Mouse (Mus musculus) cortical plate, adult 2 months (tissue): Measurements from ENCODE around the gene Myo3b. TPM values are rescaled to one million over a fixed set of nuclear protein-coding genes. Genes with fewer than 3 reads are reported as not detected.

Experiments used
- H3K27ac ChIP-seq: fragments of 200-500 bp; 2 replicates; pipeline ENCODE4 v1.5.1; 2012; ENCODE audit warnings: low read length, control low read depth, inconsistent platforms; ENCODE audit not compliant: insufficient read depth
- H3K4me1 ChIP-seq: fragments of 200-500 bp; 2 replicates; pipeline ENCODE4 v1.6.1; 2011; ENCODE audit warnings: low read length; ENCODE audit not compliant: control insufficient read depth, insufficient read depth
- H3K4me3 ChIP-seq: fragments of 200-500 bp; 2 replicates; pipeline ENCODE4 v1.5.1; 2011; ENCODE audit warnings: mild to moderate bottlenecking, low read length, control low read depth; ENCODE audit not compliant: insufficient read depth
- CTCF ChIP-seq: fragments of 200-500 bp; IDR thresholded peaks from 2 replicates; pipeline ENCODE4 v1.5.1; 2011; ENCODE audit warnings: mild to moderate bottlenecking, control low read depth, low read length; ENCODE audit not compliant: insufficient read depth; ENCODE audit errors: extremely low read depth
- POLR2A ChIP-seq: fragments of 200-500 bp; IDR thresholded peaks from 2 replicates; pipeline ENCODE4 v1.6.1; 2011; ENCODE audit warnings: mild to moderate bottlenecking, low read length, control low read depth; ENCODE audit not compliant: insufficient read depth; ENCODE audit errors: extremely low read depth
- polyA plus RNA-seq: library from polyadenylated mRNA; depleted of rRNA; stranded (reverse); fragments of >200 nt; gene quantifications from 2 replicates; pipeline ENCODE4 v1.2.3, GENCODE M21; 2012

The Myo3b gene
- polyA plus RNA-seq, 1 experiment, result 0.44 TPM

GRCm38 (mm10) chr2:70060359-70061345 lies 21.7 kb downstream of the Myo3b start:
- H3K4me1 ChIP-seq, result peaks cover 5% of the 10 kb centered on the region; the same call in 1 of the 2 replicates
- TF ChIP-seq POLR2A (no peak), CTCF (no peak)
- H3K27ac ChIP-seq, result no peak overlapping the region
- no peak overlapping the region for H3K4me3 ChIP-seq

- H3K27ac ChIP-seq, result no peak overlapping the region
- H3K4me3 ChIP-seq, result no peak overlapping the region
- peaks cover 5% of the 10 kb centered on the region; the same call in 1 of the 2 replicates for H3K4me1 ChIP-seq
- TF ChIP-seq POLR2A (no peak), CTCF (no peak)
These were observed 26.2 kb downstream of the Myo3b start for GRCm38 (mm10) chr2:70065116-70065515.

- Histone ChIP-seq H3K4me1 (no peaks in the 10 kb centered on the region), H3K4me3 (no peak overlapping the region), H3K27ac (no peak overlapping the region)
- no peak for TF ChIP-seq POLR2A
- TF ChIP-seq CTCF, result no peak
These were observed 26.9 kb downstream of the Myo3b start for GRCm38 (mm10) chr2:70065729-70066300.

DNA sequence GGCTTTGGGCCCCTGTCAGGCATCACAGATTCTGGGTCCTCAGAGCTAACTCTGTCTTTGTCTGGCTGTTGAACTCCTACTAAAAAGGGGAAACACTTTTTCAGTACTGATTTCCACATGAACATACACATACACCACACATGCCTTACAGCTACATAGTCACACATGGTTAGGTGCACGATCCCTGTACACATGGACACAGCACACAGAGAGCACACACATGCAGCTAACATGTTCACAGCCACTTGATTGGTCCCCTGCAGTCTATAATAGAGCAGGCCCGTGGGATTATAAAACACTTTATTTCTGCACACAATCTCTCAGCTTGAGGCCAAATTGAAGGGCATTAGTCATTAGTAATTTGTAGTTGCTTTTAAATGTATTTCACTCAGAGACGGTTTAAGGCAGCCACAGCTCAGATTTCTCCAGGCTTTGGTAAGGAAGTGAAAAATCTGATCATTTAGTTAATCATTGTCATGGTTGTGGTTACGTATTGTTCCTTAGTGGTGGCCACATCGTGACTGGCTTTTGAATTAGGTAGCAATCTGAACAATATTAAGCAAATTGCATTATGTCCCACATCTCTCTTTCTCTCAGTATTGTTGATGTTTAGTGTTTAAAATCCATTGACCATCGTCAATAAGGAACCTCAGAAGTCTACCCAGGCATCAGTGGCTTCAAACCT lies 27.6 kb downstream of the Myo3b start:
- TF ChIP-seq CTCF, result no peak
- no peak for TF ChIP-seq POLR2A
- no peak overlapping the region for H3K27ac ChIP-seq
- no peak overlapping the region for H3K4me3 ChIP-seq
- no peaks in the 10 kb centered on the region for H3K4me1 ChIP-seq

- no peak overlapping the region for H3K27ac ChIP-seq
- H3K4me1 ChIP-seq, result no peaks in the 10 kb centered on the region
- H3K4me3 ChIP-seq, result no peak overlapping the region
- no peak for TF ChIP-seq POLR2A
- TF ChIP-seq CTCF, result no peak
These were observed 30.9 kb downstream of the Myo3b start for GRCm38 (mm10) chr2:70069861-70070260.

DNA sequence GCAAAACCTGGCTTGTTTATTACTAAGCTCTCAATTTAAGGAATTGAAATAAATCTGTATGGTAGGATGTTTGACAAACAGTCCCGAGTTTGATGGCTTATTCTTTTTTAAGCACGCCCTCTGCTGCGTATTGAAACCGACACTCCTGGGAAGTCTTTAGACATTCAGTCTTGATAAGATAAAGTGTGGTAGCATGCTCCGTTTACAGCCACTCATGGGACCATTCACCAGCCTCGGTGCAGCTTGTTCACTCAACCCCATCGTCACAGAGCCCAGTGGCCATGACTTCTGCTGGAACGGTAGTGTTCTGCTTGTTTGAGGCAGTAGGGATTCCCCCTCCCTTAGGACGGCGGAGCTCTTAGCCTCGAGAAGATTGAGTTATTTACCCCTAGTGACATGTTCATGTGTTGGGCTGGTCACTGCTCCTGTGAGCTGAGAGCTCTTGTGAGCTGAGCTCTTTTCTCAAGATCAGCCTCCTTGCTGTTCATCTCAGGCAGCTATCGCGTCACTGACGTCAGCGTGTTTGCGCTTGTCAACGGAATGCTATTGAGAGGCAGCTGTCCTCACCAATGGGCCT lies 44.6 kb downstream of the Myo3b start:
- no peaks in the 10 kb centered on the region for H3K4me1 ChIP-seq
- no peak overlapping the region for H3K27ac ChIP-seq
- no peak overlapping the region for H3K4me3 ChIP-seq
- TF ChIP-seq CTCF (no peak), POLR2A (no peak)

DNA sequence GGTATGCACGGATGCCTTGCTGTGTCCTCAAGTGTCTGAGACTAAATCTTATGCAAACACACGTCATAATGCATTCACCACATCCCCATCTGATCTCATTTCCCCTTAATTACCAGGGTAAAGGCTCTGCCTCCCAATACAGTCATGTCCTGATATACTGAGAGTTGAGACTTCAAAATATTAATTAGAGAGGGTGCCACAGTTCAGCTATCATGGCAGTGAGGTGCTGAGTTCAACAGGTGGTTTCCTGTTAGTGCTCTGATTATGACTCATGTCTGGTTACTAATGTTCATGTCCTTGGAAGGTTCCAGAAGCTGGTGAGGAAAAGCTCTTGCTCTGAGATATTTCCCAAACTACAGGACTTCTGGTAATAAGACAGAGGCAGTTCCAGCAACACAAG lies 52.3 kb downstream of the Myo3b start:
- H3K4me3 ChIP-seq, result no peak overlapping the region
- TF ChIP-seq POLR2A (no peak), CTCF (no peak)
- H3K27ac ChIP-seq, result no peak overlapping the region
- H3K4me1 ChIP-seq, result no peaks in the 10 kb centered on the region

GRCm38 (mm10) chr2:70091801-70092522 lies 53.0 kb downstream of the Myo3b start:
- no peak overlapping the region for H3K27ac ChIP-seq
- no peak overlapping the region for H3K4me3 ChIP-seq
- TF ChIP-seq POLR2A, result no peak
- no peak for TF ChIP-seq CTCF
- peaks cover under 1% of the 10 kb centered on the region; the same call in 1 of the 2 replicates for H3K4me1 ChIP-seq

- no peak for TF ChIP-seq CTCF
- TF ChIP-seq POLR2A, result no peak
- no peak overlapping the region for H3K4me3 ChIP-seq
- no peak overlapping the region for H3K27ac ChIP-seq
- H3K4me1 ChIP-seq, result peaks cover 5% of the 10 kb centered on the region; the same call in 1 of the 2 replicates
These were observed 53.7 kb downstream of the Myo3b start for GRCm38 (mm10) chr2:70092665-70093064.
